Mouse (Mus musculus) stomach, postnatal 0 days (tissue): ENCODE results near the gene Zmiz1.

Experiments
- CTCF ChIP-seq: IDR thresholded peaks from 2 replicates; pipeline ENCODE4 v1.5.1; 2016; ENCODE audit warnings: antibody characterized with exemption, low read depth, mild to moderate bottlenecking, moderate library complexity
- EP300 ChIP-seq: optimal IDR thresholded peaks from 2 replicates; pipeline ENCODE3; 2016; ENCODE audit warnings: antibody characterized with exemption

- TF ChIP-seq CTCF (no peak), EP300 (no peak)
Measured at GRCm38 (mm10) chr14:25549125-25549524, 90.1 kb downstream of the Zmiz1 start.
